Mouse (Mus musculus) embryonic facial prominence, embryonic 12.5 days (tissue): ENCODE measurements around the gene Glrx. TPM values are rescaled to one million over a fixed set of nuclear protein-coding genes. Genes with fewer than 3 reads are reported as not detected.

Experiments used
- ATAC-seq: fragments of 200-750 bp; cut with Nextera tagmentation; 2 replicates; pipeline ENCODE4 v1.8.0; 2017; ENCODE audit not compliant: insufficient number of reproducible peaks, insufficient read depth, low FRiP score, low TSS enrichment
- H3K27ac ChIP-seq: fragments of 300-500 bp; sonication (generic); 2 replicates; pipeline ENCODE4 v1.5.1; 2016; ENCODE audit warnings: mild to moderate bottlenecking
- H3K27me3 ChIP-seq: fragments of 300-500 bp; sonication (generic); 2 replicates; pipeline ENCODE4 v1.6.1; 2016; ENCODE audit warnings: mild to moderate bottlenecking, moderate library complexity
- H3K36me3 ChIP-seq: fragments of 300-500 bp; sonication (generic); 2 replicates; pipeline ENCODE4 v1.6.1; 2016; ENCODE audit warnings: mild to moderate bottlenecking
- H3K4me1 ChIP-seq: fragments of 300-500 bp; sonication (generic); 2 replicates; pipeline ENCODE4 v1.6.1; 2016
- H3K4me2 ChIP-seq: fragments of 300-500 bp; sonication (generic); replicated peaks from 2 replicates; pipeline ENCODE4 v1.6.1; 2016; ENCODE audit warnings: mild to moderate bottlenecking, moderate library complexity
- H3K4me3 ChIP-seq: fragments of 300-500 bp; sonication (generic); 2 replicates; pipeline ENCODE4 v1.5.1; 2016; ENCODE audit warnings: mild to moderate bottlenecking
- H3K9ac ChIP-seq: fragments of 300-500 bp; sonication (generic); 2 replicates; pipeline ENCODE4 v1.6.1; 2016; ENCODE audit warnings: mild to moderate bottlenecking, moderate library complexity
- H3K9me3 ChIP-seq: fragments of 300-500 bp; sonication (generic); 2 replicates; pipeline ENCODE4 v1.6.1; 2016; ENCODE audit warnings: mild to moderate bottlenecking, moderate library complexity
- WGBS: fragments of 180-500 bp; shearing (Covaris S2); methylation state at CpG from one replicate; pipeline ENCODE4 v1.1.7; 2016; 5-methylcytosine and 5-hydroxymethylcytosine counted together
- polyA plus RNA-seq: library from polyadenylated mRNA; unstranded; fragments of >200 nt; fragmentation: Nextera tagmentation; extraction: Ambion mirVana; gene quantifications from 2 replicates; pipeline ENCODE4 v1.2.1, GENCODE M21; 2016

Gene Glrx
- 30.0 and 30.5 TPM in 2 replicates for polyA plus RNA-seq

DNA sequence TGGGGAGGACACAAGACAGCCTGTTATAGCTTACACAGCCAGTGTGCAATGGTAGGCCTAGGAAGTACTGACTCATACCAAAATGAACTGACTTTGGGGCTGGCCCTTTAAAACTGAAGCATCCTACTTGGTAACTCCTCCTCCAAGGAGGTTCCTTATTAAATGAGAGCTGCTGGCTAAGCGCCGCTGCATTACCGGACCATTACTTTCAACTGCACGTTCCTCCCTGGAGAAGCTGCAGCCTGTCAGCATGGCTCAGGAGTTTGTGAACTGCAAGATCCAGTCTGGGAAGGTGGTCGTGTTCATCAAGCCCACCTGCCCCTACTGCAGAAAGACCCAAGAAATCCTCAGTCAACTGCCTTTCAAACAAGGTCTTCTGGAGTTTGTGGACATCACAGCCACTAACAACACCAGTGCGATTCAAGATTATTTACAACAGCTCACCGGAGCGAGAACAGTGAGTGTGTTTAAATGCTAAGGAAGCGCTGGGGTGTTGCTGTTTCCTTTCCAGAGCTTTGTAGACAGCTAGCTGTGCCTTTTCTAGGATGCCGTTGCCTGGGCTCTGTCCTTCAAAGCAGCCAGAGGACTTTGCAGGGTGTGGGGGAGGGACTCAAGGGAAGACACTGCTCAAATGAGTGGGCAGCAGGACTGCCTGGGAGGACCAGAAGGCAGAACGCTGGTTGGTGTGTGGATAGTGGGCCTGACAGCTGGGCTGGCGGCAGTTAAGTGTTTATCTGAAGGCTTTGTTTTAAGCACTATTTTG lies at the start of gene Glrx:
Gene Glrx (plus strand): TSS at position 150 of the 763 bp plus-strand sequence.
- under 1% methylated on average over 12 of the region's 12 CpGs for WGBS

GRCm38 (mm10) chr13:75790550-75791205 lies 49.0 kb upstream of the Glrx start:
- Histone ChIP-seq H3K27ac (no peak overlapping the region), H3K4me1 (no peaks in the 10 kb centered on the region), H3K36me3 (no peaks in the 10 kb centered on the region), H3K27me3 (no peaks in the 10 kb centered on the region), H3K9ac (no peak overlapping the region), H3K4me3 (no peak overlapping the region), H3K9me3 (no peaks in the 10 kb centered on the region), H3K4me2 (no peak overlapping the region)
- no peak for ATAC-seq
- WGBS: 75% methylated on average over 1 of the region's 1 CpGs

More for the DNA sequence above, at the start of gene Glrx:
- peak; percentile 79 for ATAC-seq
- Histone ChIP-seq H3K9me3 (no peaks in the 10 kb centered on the region), H3K4me2 (peak within 1 kb of the TSS; percentile 71), H3K27me3 (no peaks in the 10 kb centered on the region), H3K4me1 (peaks cover 16% of the 10 kb centered on the region), H3K9ac (peak within 1 kb of the TSS; percentile 49), H3K4me3 (peak within 1 kb of the TSS; percentile 55), H3K27ac (peak within 1 kb of the TSS; percentile 72), H3K36me3 (no peaks in the 10 kb centered on the region)

DNA sequence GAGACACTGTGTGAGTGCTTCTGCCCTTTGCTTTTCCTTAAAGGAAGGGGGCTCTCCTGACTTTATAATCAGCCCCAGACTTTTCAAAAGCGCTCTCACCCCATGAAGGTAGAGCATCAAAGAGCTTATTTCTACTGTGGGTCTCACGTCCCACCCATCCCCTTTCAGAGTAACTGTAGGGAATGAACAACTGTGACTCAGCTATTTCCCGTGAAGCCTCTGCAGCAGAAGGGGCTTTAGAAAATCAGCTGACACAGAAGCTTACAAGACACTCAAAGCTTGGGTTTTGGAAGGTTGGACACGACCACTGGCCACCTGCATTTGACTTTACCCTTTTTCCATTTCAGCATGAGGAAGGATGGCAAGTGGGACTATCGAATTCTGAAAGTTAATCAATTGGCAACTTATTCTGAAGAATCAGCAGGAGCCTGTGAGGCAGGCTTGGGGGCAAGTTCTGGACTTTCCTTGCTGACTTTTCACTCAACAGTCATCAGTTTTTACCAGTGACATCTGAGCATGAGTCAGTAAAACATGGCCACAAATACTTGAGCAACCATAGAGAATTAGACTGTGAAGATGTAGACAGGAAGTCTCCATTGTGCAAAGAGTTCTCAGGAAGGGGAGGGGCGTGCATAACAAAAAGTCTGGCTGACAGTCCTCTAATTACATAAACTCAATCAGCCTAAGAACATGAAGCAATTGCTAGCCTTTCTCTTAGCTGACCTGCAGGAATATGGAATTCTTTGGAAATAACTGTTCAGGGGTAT lies 45.6 kb upstream of the Glrx start:
- no peaks in the 10 kb centered on the region for H3K36me3 ChIP-seq
- no peak overlapping the region for H3K9ac ChIP-seq
- no peak overlapping the region for H3K4me2 ChIP-seq
- WGBS: 62% methylated on average over 6 of the region's 6 CpGs
- no peaks in the 10 kb centered on the region for H3K9me3 ChIP-seq
- no peak for ATAC-seq
- H3K4me3 ChIP-seq: no peak overlapping the region
- H3K27ac ChIP-seq: no peak overlapping the region
- no peaks in the 10 kb centered on the region for H3K4me1 ChIP-seq
- no peaks in the 10 kb centered on the region for H3K27me3 ChIP-seq

DNA sequence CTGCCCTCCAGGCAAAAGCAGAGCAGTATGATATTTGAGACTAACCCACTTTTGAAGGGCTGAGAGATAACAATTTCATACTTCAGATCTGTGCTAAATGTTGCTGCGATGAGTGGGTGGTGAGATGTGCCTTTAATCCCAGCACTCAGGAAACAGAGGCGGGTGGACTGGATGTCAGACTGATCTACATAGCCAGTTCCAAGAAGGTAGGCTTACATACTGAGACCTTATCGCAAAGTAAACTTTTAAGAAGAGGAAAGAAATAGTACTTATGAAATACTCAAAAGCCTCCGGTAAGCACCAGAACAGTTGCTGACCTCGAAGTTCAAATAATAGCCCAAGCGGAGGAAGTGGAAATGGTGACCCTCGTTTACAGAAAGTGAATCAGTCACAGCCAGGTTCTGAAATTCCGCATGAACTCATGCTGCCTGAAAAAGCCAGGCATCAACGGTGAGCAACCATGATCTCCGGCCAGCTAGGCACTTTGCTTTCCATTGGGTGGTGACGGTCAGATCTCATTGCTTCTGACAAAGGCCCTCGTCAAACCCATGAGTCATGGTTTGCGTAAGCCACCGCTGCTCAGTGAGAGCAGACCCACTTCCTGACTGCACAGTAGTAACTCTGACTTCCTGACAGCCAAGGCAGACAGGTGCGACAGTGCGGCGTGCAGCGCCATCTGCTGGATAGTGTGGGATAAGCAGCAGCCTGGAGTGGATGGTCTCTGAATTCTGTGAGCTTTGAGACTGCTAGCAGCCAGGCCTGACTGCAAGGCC lies 42.1 kb upstream of the Glrx start:
- Histone ChIP-seq H3K4me2 (peak overlapping the region; percentile 46), H3K4me1 (no peaks in the 10 kb centered on the region), H3K27ac (no peak overlapping the region), H3K27me3 (no peaks in the 10 kb centered on the region), H3K4me3 (peak overlapping the region; percentile 20; the same call in 1 of the 2 replicates), H3K36me3 (no peaks in the 10 kb centered on the region), H3K9ac (no peak overlapping the region), H3K9me3 (no peaks in the 10 kb centered on the region)
- WGBS: 30% methylated on average over 18 of the region's 18 CpGs
- peak; percentile 96 for ATAC-seq

- Histone ChIP-seq H3K4me3 (no peak overlapping the region), H3K27me3 (no peaks in the 10 kb centered on the region), H3K4me2 (no peak overlapping the region), H3K9me3 (no peaks in the 10 kb centered on the region), H3K4me1 (no peaks in the 10 kb centered on the region), H3K9ac (no peak overlapping the region), H3K27ac (no peak overlapping the region), H3K36me3 (no peaks in the 10 kb centered on the region)
- ATAC-seq: no peak
- WGBS: 58% methylated on average over 7 of the region's 7 CpGs
These were observed 41.0 kb upstream of the Glrx start for GRCm38 (mm10) chr13:75798413-75799302.

- H3K9ac ChIP-seq: no peak overlapping the region
- H3K27me3 ChIP-seq: no peaks in the 10 kb centered on the region
- H3K4me3 ChIP-seq: no peak overlapping the region
- H3K4me1 ChIP-seq: no peaks in the 10 kb centered on the region
- H3K4me2 ChIP-seq: no peak overlapping the region
- H3K27ac ChIP-seq: no peak overlapping the region
- ATAC-seq: no peak
- 88% methylated on average over 3 of the region's 3 CpGs for WGBS
- no peaks in the 10 kb centered on the region for H3K36me3 ChIP-seq
- H3K9me3 ChIP-seq: no peaks in the 10 kb centered on the region
These were observed 40.2 kb upstream of the Glrx start for GRCm38 (mm10) chr13:75799421-75799820.

- WGBS: 88% methylated on average over 1 of the region's 1 CpGs
- ATAC-seq: no peak
- H3K27ac ChIP-seq: no peak overlapping the region
- no peaks in the 10 kb centered on the region for H3K4me1 ChIP-seq
- H3K36me3 ChIP-seq: no peaks in the 10 kb centered on the region
- H3K4me3 ChIP-seq: no peak overlapping the region
- no peak overlapping the region for H3K9ac ChIP-seq
- no peaks in the 10 kb centered on the region for H3K27me3 ChIP-seq
- H3K9me3 ChIP-seq: no peaks in the 10 kb centered on the region
- no peak overlapping the region for H3K4me2 ChIP-seq
These were observed 31.7 kb upstream of the Glrx start for GRCm38 (mm10) chr13:75807969-75808368.

DNA sequence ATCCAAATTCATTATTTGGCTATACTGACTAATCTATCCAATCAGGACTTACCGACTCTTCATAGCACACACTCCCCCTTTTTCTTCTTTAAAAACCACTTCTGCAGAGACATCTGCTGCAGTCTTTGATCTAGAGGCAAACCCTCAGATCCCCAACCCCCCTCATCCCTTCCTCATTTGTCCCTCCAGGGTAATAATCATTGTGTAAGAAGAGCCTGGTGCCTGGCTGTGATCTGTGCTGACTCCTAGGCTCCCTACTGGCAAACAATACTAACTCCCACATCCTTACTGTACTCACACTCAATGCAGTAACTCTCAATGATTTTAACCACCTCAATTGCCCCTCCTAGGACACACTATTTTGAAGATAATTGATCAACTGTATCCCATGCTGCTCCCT lies 29.7 kb upstream of the Glrx start:
- no peak overlapping the region for H3K4me2 ChIP-seq
- H3K4me1 ChIP-seq: no peaks in the 10 kb centered on the region
- H3K36me3 ChIP-seq: no peaks in the 10 kb centered on the region
- no peak overlapping the region for H3K9ac ChIP-seq
- no peak overlapping the region for H3K4me3 ChIP-seq
- no peaks in the 10 kb centered on the region for H3K9me3 ChIP-seq
- WGBS: 63% methylated on average over 1 of the region's 1 CpGs
- H3K27ac ChIP-seq: no peak overlapping the region
- no peak for ATAC-seq
- no peaks in the 10 kb centered on the region for H3K27me3 ChIP-seq

- no peak overlapping the region for H3K27ac ChIP-seq
- ATAC-seq: no peak
- H3K36me3 ChIP-seq: no peaks in the 10 kb centered on the region
- no peaks in the 10 kb centered on the region for H3K9me3 ChIP-seq
- H3K4me2 ChIP-seq: no peak overlapping the region
- H3K9ac ChIP-seq: no peak overlapping the region
- WGBS: 91% methylated on average over 2 of the region's 2 CpGs
- H3K4me3 ChIP-seq: no peak overlapping the region
- H3K4me1 ChIP-seq: no peaks in the 10 kb centered on the region
- H3K27me3 ChIP-seq: no peaks in the 10 kb centered on the region
These were observed 22.5 kb upstream of the Glrx start for GRCm38 (mm10) chr13:75817183-75817582.

DNA sequence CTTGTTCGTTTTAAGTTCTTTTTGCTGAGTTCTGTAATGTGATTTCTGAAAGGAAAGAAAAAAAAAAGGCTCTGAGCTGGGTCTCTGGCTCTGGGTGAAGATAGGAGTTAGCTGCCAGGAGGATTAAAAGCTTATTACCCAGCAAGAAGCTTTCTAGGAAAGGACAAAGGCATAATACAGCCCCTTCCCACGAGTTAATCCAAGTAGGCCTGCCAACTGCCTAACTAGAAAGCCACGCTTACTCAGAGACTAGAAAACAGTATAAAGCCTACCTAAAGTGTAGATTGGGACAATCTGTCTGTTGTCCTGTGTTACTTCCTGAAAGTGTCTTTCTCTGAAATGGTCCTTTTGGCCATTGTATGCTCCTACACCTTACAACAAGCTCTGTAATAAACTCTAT lies 21.2 kb upstream of the Glrx start:
- no peaks in the 10 kb centered on the region for H3K36me3 ChIP-seq
- no peak overlapping the region for H3K27ac ChIP-seq
- no peak for ATAC-seq
- no peaks in the 10 kb centered on the region for H3K27me3 ChIP-seq
- H3K4me2 ChIP-seq: no peak overlapping the region
- no peaks in the 10 kb centered on the region for H3K4me1 ChIP-seq
- no peak overlapping the region for H3K4me3 ChIP-seq
- no peak overlapping the region for H3K9ac ChIP-seq
- WGBS: 38% methylated on average over 3 of the region's 3 CpGs
- H3K9me3 ChIP-seq: no peaks in the 10 kb centered on the region
